Mouse (Mus musculus) midbrain, embryonic 16.5 days (tissue): Measurements from ENCODE around the gene Hoxa9. TPM values are rescaled to one million over a fixed set of nuclear protein-coding genes. Genes with fewer than 3 reads are reported as not detected.

Experiments
- ATAC-seq: fragments of 200-750 bp; cut with Nextera tagmentation; 2 replicates; pipeline ENCODE4 v1.8.0; 2017; ENCODE audit warnings: moderate TSS enrichment
- H3K27ac ChIP-seq: fragments of 300-500 bp; sonication (generic); 2 replicates; pipeline ENCODE4 v1.5.1; 2014; ENCODE audit warnings: mild to moderate bottlenecking, low read length, mixed read lengths
- H3K27me3 ChIP-seq: fragments of 300-500 bp; sonication (generic); 2 replicates; pipeline ENCODE4 v1.6.1; 2014; ENCODE audit warnings: low read depth, low read length, mixed read lengths; ENCODE audit not compliant: control insufficient read depth, insufficient read depth
- H3K36me3 ChIP-seq: fragments of 300-500 bp; sonication (generic); 2 replicates; pipeline ENCODE4 v1.6.1; 2014; ENCODE audit warnings: mild to moderate bottlenecking, low read length, moderate library complexity, mixed read lengths; ENCODE audit not compliant: control insufficient read depth, insufficient read depth
- H3K4me1 ChIP-seq: fragments of 300-500 bp; sonication (generic); 2 replicates; pipeline ENCODE4 v1.6.1; 2014; ENCODE audit warnings: mild to moderate bottlenecking, low read length, mixed read lengths; ENCODE audit not compliant: control insufficient read depth, insufficient read depth
- H3K4me2 ChIP-seq: fragments of 300-500 bp; sonication (generic); 2 replicates; pipeline ENCODE4 v1.6.1; 2014; ENCODE audit warnings: mild to moderate bottlenecking, low read length, mixed read lengths
- H3K4me3 ChIP-seq: fragments of 300-500 bp; sonication (generic); 2 replicates; pipeline ENCODE4 v1.5.1; 2014; ENCODE audit warnings: low read depth, mild to moderate bottlenecking, low read length, moderate library complexity, mixed read lengths
- H3K9ac ChIP-seq: fragments of 300-500 bp; sonication (generic); 2 replicates; pipeline ENCODE4 v1.6.1; 2014; ENCODE audit warnings: low read depth, low read length, mixed read lengths
- H3K9me3 ChIP-seq: fragments of 300-500 bp; sonication (generic); replicated peaks from 2 replicates; pipeline ENCODE4 v1.6.1; 2014; ENCODE audit warnings: mild to moderate bottlenecking, low read length, mixed read lengths; ENCODE audit not compliant: control insufficient read depth, poor library complexity, severe bottlenecking
- WGBS: fragments of 180-500 bp; shearing (Covaris S2); extraction: QIAGEN DNeasy Blood & Tissue Kit; methylation state at CpG from one replicate; pipeline ENCODE4 v1.1.7; 2014; 5-methylcytosine and 5-hydroxymethylcytosine counted together
- polyA plus RNA-seq: library from polyadenylated mRNA; unstranded; fragments of >200 nt; fragmentation: Nextera tagmentation; extraction: Ambion mirVana; gene quantifications from 2 replicates; pipeline ENCODE4 v1.2.1, GENCODE M21; 2015

The Hoxa9 gene
- polyA plus RNA-seq: not detected in 2 replicates

DNA sequence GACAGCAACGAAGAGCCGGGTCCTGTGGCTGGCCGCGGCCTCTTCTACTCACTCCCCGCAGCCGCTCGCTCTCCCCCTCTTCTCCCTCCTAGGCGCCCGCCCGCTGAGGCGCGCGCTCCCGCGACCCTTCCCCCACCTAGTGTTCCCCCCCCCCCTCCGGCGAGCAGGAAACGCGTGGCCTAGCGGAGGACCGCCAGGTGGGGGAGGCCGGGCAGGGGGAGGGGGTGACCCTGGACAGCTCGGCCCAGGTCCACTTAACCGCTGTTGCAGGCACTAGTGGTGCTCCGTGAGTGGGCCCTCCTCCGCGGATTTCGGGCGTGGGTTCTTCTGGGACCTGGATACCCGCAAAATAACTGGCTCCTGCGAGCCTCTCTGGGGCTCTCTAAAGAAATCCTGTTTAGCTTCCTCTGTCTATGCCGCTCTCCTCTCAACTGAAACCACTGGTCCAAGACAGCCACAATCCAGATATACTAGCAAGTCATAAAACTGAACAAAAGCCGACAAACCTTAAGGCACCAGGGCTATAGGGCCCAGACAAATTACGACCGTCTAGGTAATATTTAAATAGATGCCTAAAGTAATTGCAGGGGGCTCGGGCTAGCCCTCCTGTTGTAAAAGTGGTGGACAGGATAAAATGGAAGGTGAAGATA lies at the start of gene Hoxa9:
Hoxa9 (minus strand) TSS at position 574 of the 650 bp plus-strand sequence.
- Histone ChIP-seq H3K27me3 (peaks cover 80% of the 10 kb centered on the region), H3K9me3 (no peaks in the 10 kb centered on the region), H3K4me3 (no peak within 1 kb of the TSS), H3K36me3 (no peaks in the 10 kb centered on the region), H3K4me2 (no peak within 1 kb of the TSS), H3K27ac (no peak within 1 kb of the TSS), H3K9ac (no peak within 1 kb of the TSS), H3K4me1 (no peaks in the 10 kb centered on the region)
- ATAC-seq: no peak
- WGBS: 3% methylated on average over 19 of the region's 36 CpGs

DNA sequence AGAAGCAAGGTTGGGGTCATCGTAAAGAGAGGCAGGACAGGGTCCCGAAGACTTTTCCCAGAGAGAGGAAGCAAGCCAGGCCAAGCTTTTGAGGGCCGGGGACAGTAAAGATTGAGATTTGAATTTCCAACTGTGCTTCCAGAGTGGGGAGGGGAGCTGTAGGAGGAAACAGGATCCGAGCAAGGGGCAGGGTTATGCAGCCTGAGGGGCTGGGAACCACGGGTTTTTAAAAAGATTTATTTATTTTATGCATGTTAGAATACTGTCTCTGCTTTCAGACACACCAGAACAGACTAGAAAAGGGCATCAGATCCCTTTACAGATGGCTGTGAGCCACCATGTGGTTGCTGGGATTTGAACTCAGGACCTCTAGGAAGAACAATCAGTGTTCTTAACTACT lies 46.0 kb upstream of the Hoxa9 start:
- Histone ChIP-seq H3K4me3 (no peak overlapping the region), H3K9me3 (no peaks in the 10 kb centered on the region), H3K27me3 (peaks cover 69% of the 10 kb centered on the region), H3K4me2 (no peak overlapping the region), H3K9ac (no peak overlapping the region), H3K4me1 (no peaks in the 10 kb centered on the region), H3K36me3 (no peaks in the 10 kb centered on the region), H3K27ac (no peak overlapping the region)
- 7% methylated on average over 5 of the region's 5 CpGs for WGBS
- ATAC-seq: no peak

DNA sequence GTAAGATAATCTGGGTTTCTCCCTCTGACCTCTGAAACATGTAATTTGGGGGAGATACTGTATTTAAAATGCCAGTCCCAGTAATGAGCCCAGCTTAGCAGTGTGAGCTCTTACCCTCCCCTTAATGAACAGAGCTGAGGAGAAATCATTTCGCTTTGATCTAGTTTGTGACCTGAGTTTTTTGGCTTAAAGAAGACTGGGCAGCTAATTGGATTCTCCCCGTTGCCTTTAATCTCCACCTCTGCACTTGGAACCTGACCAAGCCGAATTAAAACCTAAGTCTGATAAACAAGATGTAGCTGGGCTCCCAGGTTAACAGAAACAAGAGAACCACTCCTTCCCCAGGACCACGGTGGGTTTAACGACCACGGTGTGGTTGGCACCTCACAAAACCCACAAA lies 45.5 kb upstream of the Hoxa9 start:
- Histone ChIP-seq H3K4me1 (no peaks in the 10 kb centered on the region), H3K36me3 (no peaks in the 10 kb centered on the region), H3K9ac (no peak overlapping the region), H3K27me3 (peaks cover 71% of the 10 kb centered on the region), H3K9me3 (no peaks in the 10 kb centered on the region), H3K4me2 (no peak overlapping the region), H3K4me3 (no peak overlapping the region), H3K27ac (no peak overlapping the region)
- ATAC-seq: no peak
- 4% methylated on average over 6 of the region's 6 CpGs for WGBS

DNA sequence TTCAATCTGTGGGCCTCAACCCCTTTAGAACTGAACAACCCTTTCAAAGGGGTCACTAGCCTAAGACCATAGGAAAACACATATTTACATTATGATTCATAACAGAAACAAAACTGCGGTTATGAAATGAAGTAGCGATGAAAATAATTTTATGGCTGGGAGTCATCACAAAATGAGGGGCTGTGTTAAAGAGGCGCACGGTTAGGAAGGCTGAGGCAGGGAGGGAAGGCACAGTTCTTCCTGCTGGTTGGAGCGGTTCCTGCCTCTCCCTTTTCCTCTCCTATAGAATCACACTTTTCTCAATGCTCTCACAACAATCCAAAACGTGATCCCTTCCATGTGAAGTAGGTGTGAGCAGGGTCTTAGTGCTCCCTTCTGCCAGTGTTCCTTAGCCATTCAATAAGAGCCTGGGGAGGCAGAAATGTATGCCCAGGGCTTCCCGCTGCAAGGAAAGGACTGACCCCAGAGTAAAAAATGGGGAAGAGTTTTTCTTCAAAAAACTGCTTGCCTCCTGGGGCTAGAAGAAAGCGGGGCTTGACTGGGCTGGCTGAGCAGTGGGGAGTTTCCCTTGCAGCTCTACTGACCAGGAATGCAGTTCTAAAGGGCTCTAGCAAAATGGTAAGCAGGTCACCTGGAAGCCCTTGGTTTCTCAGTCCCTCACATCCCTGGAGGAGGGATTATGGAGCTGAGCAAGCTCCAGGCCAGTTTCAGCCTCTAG lies 44.8 kb upstream of the Hoxa9 start:
- Histone ChIP-seq H3K9me3 (no peaks in the 10 kb centered on the region), H3K4me1 (no peaks in the 10 kb centered on the region), H3K27me3 (peaks cover 71% of the 10 kb centered on the region), H3K9ac (no peak overlapping the region), H3K27ac (no peak overlapping the region), H3K36me3 (no peaks in the 10 kb centered on the region), H3K4me3 (no peak overlapping the region), H3K4me2 (no peak overlapping the region)
- no peak for ATAC-seq
- WGBS: 7% methylated on average over 8 of the region's 8 CpGs

DNA sequence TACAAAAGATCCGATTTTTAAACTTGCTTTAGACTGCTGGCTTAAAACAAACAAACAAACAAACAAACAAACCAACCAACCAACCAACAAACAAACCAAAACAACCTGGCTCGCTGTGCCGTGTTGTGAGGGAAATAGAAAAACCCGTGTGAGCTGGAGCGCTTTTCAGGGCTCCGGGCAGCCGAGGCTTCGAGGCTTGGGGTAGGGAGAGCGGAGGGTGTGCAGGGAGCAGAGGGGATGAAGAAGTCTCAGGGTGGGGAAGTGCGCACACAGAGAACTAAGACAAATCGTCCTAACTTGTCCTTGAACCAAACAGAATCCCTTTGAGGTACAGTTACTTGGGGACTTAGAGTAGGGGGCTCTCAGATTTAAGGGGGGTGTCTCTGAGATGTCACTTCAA lies 43.7 kb upstream of the Hoxa9 start:
- no peak for ATAC-seq
- H3K27ac ChIP-seq: no peak overlapping the region
- H3K9ac ChIP-seq: no peak overlapping the region
- no peak overlapping the region for H3K4me3 ChIP-seq
- WGBS: 1% methylated on average over 11 of the region's 11 CpGs
- peaks cover 75% of the 10 kb centered on the region for H3K27me3 ChIP-seq
- no peak overlapping the region for H3K4me2 ChIP-seq
- no peaks in the 10 kb centered on the region for H3K36me3 ChIP-seq
- no peaks in the 10 kb centered on the region for H3K9me3 ChIP-seq
- no peaks in the 10 kb centered on the region for H3K4me1 ChIP-seq

DNA sequence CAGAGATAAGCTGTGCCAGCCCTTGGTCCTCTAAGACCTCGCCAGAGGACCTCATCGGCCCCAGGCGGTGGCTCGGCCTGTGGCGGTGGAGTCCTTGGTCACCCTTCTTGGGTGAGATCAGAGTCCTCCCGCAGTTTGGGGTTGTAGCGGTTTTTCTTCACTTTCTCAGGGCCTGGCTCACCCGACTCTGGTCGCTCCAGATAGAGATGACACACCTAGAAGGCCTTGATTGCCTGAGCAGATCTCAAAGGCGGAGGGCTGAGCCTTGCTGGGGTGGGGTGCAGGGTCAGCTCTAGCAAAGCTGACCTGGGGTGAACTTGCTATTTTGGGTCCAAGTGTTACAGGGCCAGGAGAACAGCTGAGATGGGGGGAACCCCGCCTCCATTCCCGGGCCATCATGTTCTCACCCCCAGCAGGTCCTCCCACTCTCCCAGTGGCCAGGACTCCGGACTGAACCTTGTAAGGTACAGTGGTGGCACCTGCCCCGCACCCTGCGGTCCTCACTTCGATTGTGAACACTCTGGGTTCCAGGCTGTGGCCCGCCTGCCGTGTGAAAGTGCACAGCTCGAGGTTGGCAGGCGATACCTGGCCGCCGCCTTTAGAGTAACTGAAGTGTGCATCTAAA lies 42.9 kb upstream of the Hoxa9 start:
- Histone ChIP-seq H3K4me2 (no peak overlapping the region), H3K4me1 (no peaks in the 10 kb centered on the region), H3K9me3 (no peaks in the 10 kb centered on the region), H3K27me3 (peaks cover 78% of the 10 kb centered on the region), H3K4me3 (no peak overlapping the region), H3K9ac (no peak overlapping the region), H3K36me3 (no peaks in the 10 kb centered on the region), H3K27ac (no peak overlapping the region)
- WGBS: 1% methylated on average over 22 of the region's 22 CpGs
- no peak for ATAC-seq

DNA sequence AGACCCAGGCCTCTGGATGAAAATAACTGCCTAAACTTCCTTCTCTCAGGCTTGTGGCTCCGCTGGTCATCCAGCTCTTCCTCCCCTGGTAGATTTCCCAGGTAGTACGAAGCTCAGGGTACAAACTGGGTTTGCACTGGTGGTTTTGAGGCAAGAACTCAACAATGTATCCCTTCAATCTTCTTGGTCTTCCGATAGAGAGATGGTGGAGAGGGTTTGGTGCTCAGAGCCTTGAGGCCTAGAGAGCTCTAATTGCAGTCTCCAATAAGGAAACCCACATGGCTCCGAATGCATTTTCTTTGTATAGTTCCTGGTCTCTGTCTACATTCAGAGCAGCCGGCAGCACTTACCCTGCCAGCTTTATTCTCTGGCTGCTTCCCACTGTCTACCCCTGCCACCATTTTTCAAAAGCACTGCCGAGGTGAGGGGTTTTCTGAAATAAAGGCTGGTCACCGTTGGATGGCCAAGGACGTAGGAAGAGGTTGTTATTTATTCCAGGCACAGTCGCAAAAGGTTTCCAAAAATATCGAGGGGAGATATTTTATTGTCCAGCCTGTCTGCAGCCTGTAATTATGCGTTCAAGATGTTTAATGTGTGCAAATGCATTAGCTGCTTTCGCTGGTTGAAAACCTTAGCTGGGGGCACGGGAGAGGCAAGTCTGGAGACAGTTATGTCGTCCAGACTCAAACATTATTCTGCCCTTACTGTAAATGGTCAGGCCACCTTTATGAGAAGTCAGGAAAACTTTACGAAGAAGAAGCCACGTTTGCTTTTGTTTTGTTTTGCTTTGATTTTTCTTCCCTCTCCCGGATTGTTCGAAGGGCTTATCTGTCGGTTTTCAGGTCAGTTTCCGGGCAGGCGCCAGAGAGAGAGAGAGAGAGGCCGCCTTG lies 42.1 kb upstream of the Hoxa9 start:
- Histone ChIP-seq H3K4me3 (no peak overlapping the region), H3K27me3 (peaks cover 83% of the 10 kb centered on the region), H3K36me3 (no peaks in the 10 kb centered on the region), H3K9me3 (no peaks in the 10 kb centered on the region), H3K9ac (no peak overlapping the region), H3K4me1 (no peaks in the 10 kb centered on the region), H3K4me2 (no peak overlapping the region), H3K27ac (no peak overlapping the region)
- no peak for ATAC-seq
- WGBS: 3% methylated on average over 22 of the region's 22 CpGs

DNA sequence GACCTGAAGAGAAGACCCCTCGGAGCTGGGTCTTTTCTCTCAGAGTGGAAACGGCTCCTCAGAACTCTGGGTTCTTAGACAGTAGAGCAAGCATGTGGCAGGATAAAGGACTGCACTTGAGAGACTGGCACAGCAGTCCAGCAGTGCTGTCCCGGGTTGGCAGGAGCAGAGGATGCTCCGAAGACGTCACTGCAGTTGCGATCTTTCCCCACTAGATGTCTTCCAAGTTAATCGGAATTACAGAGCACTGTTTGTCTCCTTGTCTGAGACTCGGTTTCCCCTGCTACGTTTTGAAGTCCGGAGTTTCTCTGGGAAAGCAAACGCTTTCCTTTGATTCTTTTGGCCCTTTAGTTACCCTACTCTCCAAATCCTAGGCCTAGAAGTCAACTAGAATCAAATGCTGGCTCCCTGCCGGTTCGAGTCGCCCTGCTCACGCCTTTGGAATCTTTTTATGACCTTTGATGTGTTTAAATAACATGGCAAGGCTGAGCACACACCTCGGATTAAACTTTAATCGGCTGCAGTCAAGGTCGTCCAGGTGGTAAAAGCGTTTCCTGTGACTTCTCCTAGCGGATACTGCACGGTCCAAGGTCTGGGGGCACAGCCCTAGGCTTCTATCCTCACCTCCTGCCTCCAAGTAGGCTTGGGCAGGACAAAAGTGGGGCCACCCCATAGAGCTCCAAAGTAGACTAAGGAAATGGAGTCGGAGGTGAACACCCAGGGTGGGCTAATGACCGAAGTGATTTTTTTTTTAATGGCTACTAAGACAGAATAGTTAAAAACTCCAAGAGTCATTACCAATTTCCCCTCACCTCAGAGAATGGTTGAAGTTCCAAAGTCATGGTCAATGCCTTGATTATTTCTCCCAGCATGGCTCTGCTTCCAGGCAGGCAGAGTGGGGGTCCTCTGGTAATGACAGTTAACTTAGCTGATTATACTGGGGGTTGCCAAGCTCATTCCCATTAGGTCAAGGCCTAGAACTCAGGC lies 39.9 kb upstream of the Hoxa9 start:
- H3K27me3 ChIP-seq: peaks cover 81% of the 10 kb centered on the region
- no peak overlapping the region for H3K4me3 ChIP-seq
- H3K4me1 ChIP-seq: no peaks in the 10 kb centered on the region
- no peak for ATAC-seq
- no peak overlapping the region for H3K4me2 ChIP-seq
- no peaks in the 10 kb centered on the region for H3K9me3 ChIP-seq
- WGBS: 5% methylated on average over 23 of the region's 23 CpGs
- H3K27ac ChIP-seq: no peak overlapping the region
- no peak overlapping the region for H3K9ac ChIP-seq
- no peaks in the 10 kb centered on the region for H3K36me3 ChIP-seq
